Mouse (Mus musculus): Measurements from ENCODE around the gene Nab1.
A peak's percentile ranks its signal among the peaks of the same experiment; 100 is the strongest.

The Nab1 gene

GRCm38 (mm10) chr1:52470811-52471489 is 29.5 kb downstream of the Nab1 start:
- DNase-seq, result no peak

GRCm38 (mm10) chr1:52470326-52470725 is 30.2 kb downstream of the Nab1 start:
- no peak for DNase-seq

GRCm38 (mm10) chr1:52466518-52467120 is 33.9 kb downstream of the Nab1 start:
- DNase-seq, result no peak

- DNase-seq, result no peak
Measured at GRCm38 (mm10) chr1:52465830-52466229, 34.6 kb downstream of the Nab1 start.

GRCm38 (mm10) chr1:52465264-52465663 is 35.2 kb downstream of the Nab1 start:
- no peak for DNase-seq

GRCm38 (mm10) chr1:52463305-52463704 is 37.2 kb downstream of the Nab1 start:
- DNase-seq, result no peak

GRCm38 (mm10) chr1:52456571-52456970 is 43.9 kb downstream of the Nab1 start:
- no peak for DNase-seq

GRCm38 (mm10) chr1:52454509-52455001 is 45.9 kb downstream of the Nab1 start:
- no peak for DNase-seq

GRCm38 (mm10) chr1:52451360-52451759 is 49.1 kb downstream of the Nab1 start:
- DNase-seq, result no peak

GRCm38 (mm10) chr1:52435856-52436255 is 64.6 kb downstream of the Nab1 start:
- DNase-seq, result no peak

- no peak for DNase-seq
Measured at GRCm38 (mm10) chr1:52434085-52434484, 66.4 kb downstream of the Nab1 start.

- no peak for DNase-seq
Measured at GRCm38 (mm10) chr1:52431806-52432205, 68.7 kb downstream of the Nab1 start.

- DNase-seq, result peak; percentile 48 to 50
Measured at GRCm38 (mm10) chr1:52430606-52431005, 69.9 kb downstream of the Nab1 start.

- no peak for DNase-seq
Measured at GRCm38 (mm10) chr1:52430116-52430515, 70.4 kb downstream of the Nab1 start.

GRCm38 (mm10) chr1:52427841-52428464 is 72.5 kb downstream of the Nab1 start:
- DNase-seq, result no peak

- no peak for DNase-seq
Measured at GRCm38 (mm10) chr1:52423846-52424245, 76.6 kb downstream of the Nab1 start.

GRCm38 (mm10) chr1:52423057-52423456 is 77.4 kb downstream of the Nab1 start:
- DNase-seq, result no peak

- no peak for DNase-seq
Measured at GRCm38 (mm10) chr1:52422137-52422536, 78.3 kb downstream of the Nab1 start.

GRCm38 (mm10) chr1:52421623-52422022 is 78.9 kb downstream of the Nab1 start:
- no peak for DNase-seq

- DNase-seq, result peak in 1 of 2 experiments; percentile 15
Measured at GRCm38 (mm10) chr1:52419088-52419819, 81.2 kb downstream of the Nab1 start.
